Mouse (Mus musculus): ENCODE results near the gene Olfr1056. TPM values are rescaled to one million over a fixed set of nuclear protein-coding genes. Genes with fewer than 3 reads are reported as not detected.

The Olfr1056 gene
- not detected for total RNA-seq (2023)

GRCm38 (mm10) chr2:86362369-86362768 is at the start of gene Olfr1056:
TSS of gene Olfr1056 (minus strand) at chr2:86362469.

GRCm38 (mm10) chr2:86388461-86388860 is 26.2 kb upstream of the Olfr1056 start, which contains the start of gene Olfr1058:
TSS of gene Olfr1058 (minus strand) at chr2:86388561.

GRCm38 (mm10) chr2:86378293-86378692 is 16.0 kb upstream of the Olfr1056 start, which contains the start of gene Olfr1057:
TSS of gene Olfr1057 (minus strand) at chr2:86378393.

GRCm38 (mm10) chr2:86350184-86350583 is 12.1 kb downstream of the Olfr1056 start, which contains the start of gene Olfr1055:
TSS of gene Olfr1055 (minus strand) at chr2:86350284.

GRCm38 (mm10) chr2:86335333-86335732 is 26.9 kb downstream of the Olfr1056 start, which contains the start of gene Olfr1054:
TSS of gene Olfr1054 (minus strand) at chr2:86335433.

GRCm38 (mm10) chr2:86315184-86315583 is 47.1 kb downstream of the Olfr1056 start, which contains the start of gene Olfr1053:
TSS of gene Olfr1053 (minus strand) at chr2:86315284.

Other genes starting within 250 kb of the Olfr1056 start
- not detected for gene Olfr1039, start 226.5 kb downstream of the Olfr1056 start, total RNA-seq (2023)
- gene Olfr1040, start 215.7 kb downstream of the Olfr1056 start, total RNA-seq (2023) = not detected
- not detected for gene Olfr1042, start 200.6 kb downstream of the Olfr1056 start, total RNA-seq (2023)
- gene Olfr1043, start 194.9 kb downstream of the Olfr1056 start, total RNA-seq (2023) = not detected
- not detected for gene Olfr1044, start 184.6 kb downstream of the Olfr1056 start, total RNA-seq (2023)
- not detected for gene Olfr52, start 176.8 kb downstream of the Olfr1056 start, total RNA-seq (2023)
- not detected for gene Olfr1045, start 159.5 kb downstream of the Olfr1056 start, total RNA-seq (2023)
- not detected for gene Olfr1046, start 143.2 kb downstream of the Olfr1056 start, total RNA-seq (2023)
- gene Olfr1047, start 131.1 kb downstream of the Olfr1056 start, total RNA-seq (2023) = not detected
- gene Olfr1048, start 122.2 kb downstream of the Olfr1056 start, total RNA-seq (2023) = not detected
- gene Olfr1049, start 104.1 kb downstream of the Olfr1056 start, total RNA-seq (2023) = not detected
- not detected for gene Olfr1051, start 83.4 kb downstream of the Olfr1056 start, total RNA-seq (2023)
- not detected for gene Olfr1052, start 70.0 kb downstream of the Olfr1056 start, total RNA-seq (2023)
- gene Olfr1053, start 47.2 kb downstream of the Olfr1056 start, total RNA-seq (2023) = not detected
- not detected for gene Olfr1054, start 27.0 kb downstream of the Olfr1056 start, total RNA-seq (2023)
- not detected for gene Olfr1055, start 12.2 kb downstream of the Olfr1056 start, total RNA-seq (2023)
- gene Olfr1057, start 15.9 kb upstream of the Olfr1056 start, total RNA-seq (2023) = not detected
- not detected for gene Olfr1058, start 26.1 kb upstream of the Olfr1056 start, total RNA-seq (2023)
- gene Olfr1061, start 51.6 kb upstream of the Olfr1056 start, total RNA-seq (2023) = not detected
- not detected for gene Olfr1062, start 64.3 kb upstream of the Olfr1056 start, total RNA-seq (2023)
- not detected for gene Olfr1065, start 88.1 kb upstream of the Olfr1056 start, total RNA-seq (2023)
- not detected for gene Olfr1066, start 93.8 kb upstream of the Olfr1056 start, total RNA-seq (2023)
- not detected for gene Olfr228, start 124.9 kb upstream of the Olfr1056 start, total RNA-seq (2023)
- gene Olfr1076, start 146.0 kb upstream of the Olfr1056 start, total RNA-seq (2023) = not detected
- not detected for gene Olfr1079, start 180.0 kb upstream of the Olfr1056 start, total RNA-seq (2023)
- not detected for gene Olfr1080, start 195.8 kb upstream of the Olfr1056 start, total RNA-seq (2023)
- not detected for gene Olfr1082, start 236.5 kb upstream of the Olfr1056 start, total RNA-seq (2023)